Mouse (Mus musculus) heart, embryonic 11.5 days (tissue): Measurements from ENCODE around the gene AL732309.1. TPM values are rescaled to one million over a fixed set of nuclear protein-coding genes. Genes with fewer than 3 reads are reported as not detected.
A peak's percentile ranks its signal among the peaks of the same experiment; 100 is the strongest.

Experiments used
- ATAC-seq: fragments of 200-750 bp; cut with Nextera tagmentation; replicated peaks from 2 replicates; pipeline ENCODE4 v1.8.0; 2017; ENCODE audit warnings: moderate library complexity; ENCODE audit not compliant: insufficient number of reproducible peaks, low FRiP score, low TSS enrichment
- H3K27ac ChIP-seq: fragments of 300-500 bp; sonication (generic); 2 replicates; pipeline ENCODE4 v1.5.1; 2014; ENCODE audit warnings: mild to moderate bottlenecking, low read depth, low read length
- H3K27me3 ChIP-seq: fragments of 300-500 bp; sonication (generic); 2 replicates; pipeline ENCODE4 v1.6.1; 2014; ENCODE audit warnings: mild to moderate bottlenecking, low read length, mixed read lengths; ENCODE audit not compliant: control insufficient read depth, insufficient read depth
- H3K36me3 ChIP-seq: fragments of 300-500 bp; sonication (generic); 2 replicates; pipeline ENCODE4 v1.6.1; 2014; ENCODE audit warnings: mild to moderate bottlenecking, low read length, moderate library complexity, mixed read lengths; ENCODE audit not compliant: control insufficient read depth, insufficient read depth
- H3K4me1 ChIP-seq: fragments of 300-500 bp; sonication (generic); 2 replicates; pipeline ENCODE4 v1.6.1; 2014; ENCODE audit warnings: low read length; ENCODE audit not compliant: control insufficient read depth, insufficient read depth
- H3K4me2 ChIP-seq: fragments of 300-500 bp; sonication (generic); 2 replicates; pipeline ENCODE4 v1.6.1; 2014; ENCODE audit warnings: mild to moderate bottlenecking, moderate library complexity
- H3K4me3 ChIP-seq: fragments of 300-500 bp; sonication (generic); 2 replicates; pipeline ENCODE4 v1.5.1; 2014; ENCODE audit warnings: low read depth, low read length
- H3K9ac ChIP-seq: fragments of 300-500 bp; sonication (generic); 2 replicates; pipeline ENCODE4 v1.6.1; 2014; ENCODE audit warnings: mild to moderate bottlenecking, low read depth, low read length, moderate library complexity
- H3K9me3 ChIP-seq: fragments of 300-500 bp; sonication (generic); replicated peaks from 2 replicates; pipeline ENCODE4 v1.6.1; 2016; ENCODE audit warnings: low read length; ENCODE audit not compliant: control insufficient read depth
- WGBS: fragments of 180-500 bp; shearing (Covaris S2); extraction: QIAGEN DNeasy Blood & Tissue Kit; methylation state at CpG from one replicate; pipeline ENCODE4 v1.1.7; 2014; ENCODE audit not compliant: insufficient replicate concordance; 5-methylcytosine and 5-hydroxymethylcytosine counted together
- polyA plus RNA-seq: library from polyadenylated mRNA; unstranded; fragments of >200 nt; fragmentation: Nextera tagmentation; extraction: Ambion mirVana; gene quantifications from 2 replicates; pipeline ENCODE4 v1.2.1, GENCODE M21; 2014

Gene AL732309.1
- polyA plus RNA-seq: 2.5 and 2.9 TPM in 2 replicates

DNA sequence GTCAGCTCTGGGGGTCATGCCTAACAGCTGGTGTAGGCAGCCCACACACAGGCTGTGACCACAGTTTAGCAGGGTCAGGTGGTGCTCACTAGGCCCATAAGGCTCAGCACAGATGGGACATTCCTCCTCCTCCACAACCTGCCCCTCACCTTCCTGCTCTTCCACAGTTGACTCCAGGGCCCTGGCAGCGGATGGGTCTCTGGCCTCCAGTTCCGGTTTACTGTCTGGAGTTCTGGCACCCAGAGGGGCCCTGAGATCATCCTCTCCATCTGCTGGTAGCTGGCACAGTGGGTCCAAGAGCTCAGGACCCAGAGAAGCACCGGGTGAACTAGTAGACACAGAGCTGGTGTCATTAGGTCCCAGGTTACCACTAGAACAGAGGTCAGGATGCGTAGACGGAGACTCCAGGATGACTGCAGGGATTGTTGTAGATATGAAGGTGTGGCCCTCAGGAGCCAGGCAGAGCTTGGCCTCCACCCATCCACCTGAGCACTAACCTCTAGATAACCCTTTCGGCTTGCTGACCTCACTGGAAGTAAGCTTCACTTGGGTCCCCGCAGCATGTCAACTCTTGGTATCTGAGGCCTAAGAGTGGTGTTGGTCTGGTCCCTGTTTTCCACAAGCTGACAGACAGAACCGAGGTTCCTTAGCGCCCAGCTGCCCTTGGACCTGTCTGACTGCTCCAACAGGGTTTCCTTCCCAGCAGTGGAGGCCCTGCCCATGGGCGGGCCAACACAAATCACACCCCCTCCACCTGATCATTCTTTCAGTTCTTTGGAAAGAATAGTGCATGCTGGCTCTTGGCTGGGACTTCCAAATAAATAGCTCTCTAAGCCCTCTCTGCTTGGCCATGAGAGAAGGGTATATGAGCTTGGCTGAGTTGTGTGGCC is at the start of gene AL732309.1:
Gene AL732309.1, minus strand, starts transcription at position 681 of the 890 bp plus-strand sequence.
- Histone ChIP-seq H3K36me3 (peaks cover 9% of the 10 kb centered on the region), H3K4me2 (no peak within 1 kb of the TSS), H3K4me1 (peaks cover 9% of the 10 kb centered on the region), H3K9ac (no peak within 1 kb of the TSS), H3K27ac (no peak within 1 kb of the TSS), H3K27me3 (peaks cover 26% of the 10 kb centered on the region), H3K4me3 (no peak within 1 kb of the TSS), H3K9me3 (no peaks in the 10 kb centered on the region)
- ATAC-seq: no peak
- WGBS: 86% methylated on average over 10 of the region's 10 CpGs

DNA sequence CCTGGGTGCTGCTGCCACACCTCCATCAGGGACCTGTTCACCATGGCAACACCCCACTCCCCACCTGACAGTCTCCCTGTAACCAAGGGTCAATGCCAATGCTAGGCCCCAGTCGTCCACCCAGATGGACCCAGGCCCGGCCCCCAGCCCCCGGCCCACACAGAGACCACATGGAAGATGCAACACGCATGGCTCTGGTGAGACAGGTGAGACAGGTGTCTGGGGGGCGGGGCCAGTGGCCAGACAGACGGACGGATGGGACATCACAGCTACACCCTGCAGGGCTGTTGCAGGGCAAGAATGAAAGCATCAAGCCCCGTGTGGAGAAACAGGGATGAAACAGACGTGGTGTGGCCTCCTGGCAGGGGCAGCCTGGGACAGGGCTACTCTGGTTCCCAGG is 47.0 kb upstream of the AL732309.1 start:
- Histone ChIP-seq H3K4me1 (peaks cover 13% of the 10 kb centered on the region; the same call in 1 of the 2 replicates), H3K9ac (no peak overlapping the region), H3K4me3 (no peak overlapping the region), H3K9me3 (no peaks in the 10 kb centered on the region), H3K36me3 (no peaks in the 10 kb centered on the region), H3K4me2 (no peak overlapping the region), H3K27ac (no peak overlapping the region), H3K27me3 (peaks cover 95% of the 10 kb centered on the region)
- no peak for ATAC-seq
- 68% methylated on average over 9 of the region's 9 CpGs for WGBS

DNA sequence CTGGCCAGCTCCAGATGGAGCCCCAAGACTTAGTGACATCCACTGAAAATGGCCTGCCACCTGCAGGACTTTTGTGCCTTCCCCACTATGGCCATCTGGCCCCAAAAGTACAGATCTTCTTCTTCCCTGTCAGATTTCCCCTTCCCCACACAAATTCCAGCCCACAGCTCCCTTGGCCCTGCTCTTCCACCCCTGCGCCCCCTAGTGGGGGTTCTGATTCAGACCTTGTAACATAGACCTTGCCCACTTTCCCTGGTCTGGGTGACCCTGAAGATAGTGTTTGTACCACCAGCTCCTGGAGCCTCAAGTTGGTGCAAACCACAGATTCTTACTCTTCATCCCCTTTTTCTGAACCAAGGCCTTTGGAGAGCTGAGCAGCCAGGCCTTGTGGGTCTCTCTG is 46.2 kb upstream of the AL732309.1 start:
- Histone ChIP-seq H3K4me2 (no peak overlapping the region), H3K4me1 (peaks cover 13% of the 10 kb centered on the region; the same call in 1 of the 2 replicates), H3K27ac (no peak overlapping the region), H3K9ac (no peak overlapping the region), H3K36me3 (no peaks in the 10 kb centered on the region), H3K27me3 (peaks cover 97% of the 10 kb centered on the region), H3K4me3 (peak overlapping the region; percentile 31; the same call in 1 of the 2 replicates), H3K9me3 (no peaks in the 10 kb centered on the region)
- no peak for ATAC-seq
- WGBS: 0% methylated on average over 1 of the region's 1 CpGs

DNA sequence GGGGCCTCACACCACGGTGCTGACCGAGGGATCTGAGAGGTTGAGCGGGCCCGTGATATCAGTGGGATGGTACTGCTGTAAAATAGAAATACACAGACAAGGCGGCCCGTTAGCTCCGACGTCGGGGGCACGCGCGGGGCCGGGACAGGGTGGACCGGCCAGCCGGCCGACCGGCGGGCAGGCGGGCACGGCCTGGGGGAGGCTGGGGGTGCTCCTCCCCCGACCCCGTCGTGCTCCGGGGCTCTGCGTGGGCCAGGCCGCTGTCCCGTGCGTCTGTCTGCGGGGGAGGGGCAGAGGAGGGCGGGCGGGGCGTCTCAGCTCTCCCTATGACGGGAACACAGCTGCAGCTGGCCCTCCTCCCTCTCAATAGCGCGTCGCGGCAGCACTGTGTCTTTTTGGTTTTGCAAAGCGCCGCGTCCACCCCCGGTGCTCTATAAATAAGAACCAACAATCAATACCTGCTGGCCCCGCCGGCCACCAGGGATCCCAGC is 45.4 kb upstream of the AL732309.1 start:
- H3K9ac ChIP-seq: 0 out of 2 replicates have a peak overlapping the region, but pooled peaks have one; percentile 22
- H3K36me3 ChIP-seq: no peaks in the 10 kb centered on the region
- H3K4me1 ChIP-seq: peaks cover 13% of the 10 kb centered on the region; the same call in 1 of the 2 replicates
- 0 out of 2 replicates have a peak, but pooled peaks have one; percentile 8 for ATAC-seq
- peaks cover 94% of the 10 kb centered on the region for H3K27me3 ChIP-seq
- H3K27ac ChIP-seq: no peak overlapping the region
- H3K4me2 ChIP-seq: peak overlapping the region; percentile 58
- H3K9me3 ChIP-seq: no peaks in the 10 kb centered on the region
- peak overlapping the region; percentile 31 for H3K4me3 ChIP-seq
- WGBS: 6% methylated on average over 38 of the region's 43 CpGs

DNA sequence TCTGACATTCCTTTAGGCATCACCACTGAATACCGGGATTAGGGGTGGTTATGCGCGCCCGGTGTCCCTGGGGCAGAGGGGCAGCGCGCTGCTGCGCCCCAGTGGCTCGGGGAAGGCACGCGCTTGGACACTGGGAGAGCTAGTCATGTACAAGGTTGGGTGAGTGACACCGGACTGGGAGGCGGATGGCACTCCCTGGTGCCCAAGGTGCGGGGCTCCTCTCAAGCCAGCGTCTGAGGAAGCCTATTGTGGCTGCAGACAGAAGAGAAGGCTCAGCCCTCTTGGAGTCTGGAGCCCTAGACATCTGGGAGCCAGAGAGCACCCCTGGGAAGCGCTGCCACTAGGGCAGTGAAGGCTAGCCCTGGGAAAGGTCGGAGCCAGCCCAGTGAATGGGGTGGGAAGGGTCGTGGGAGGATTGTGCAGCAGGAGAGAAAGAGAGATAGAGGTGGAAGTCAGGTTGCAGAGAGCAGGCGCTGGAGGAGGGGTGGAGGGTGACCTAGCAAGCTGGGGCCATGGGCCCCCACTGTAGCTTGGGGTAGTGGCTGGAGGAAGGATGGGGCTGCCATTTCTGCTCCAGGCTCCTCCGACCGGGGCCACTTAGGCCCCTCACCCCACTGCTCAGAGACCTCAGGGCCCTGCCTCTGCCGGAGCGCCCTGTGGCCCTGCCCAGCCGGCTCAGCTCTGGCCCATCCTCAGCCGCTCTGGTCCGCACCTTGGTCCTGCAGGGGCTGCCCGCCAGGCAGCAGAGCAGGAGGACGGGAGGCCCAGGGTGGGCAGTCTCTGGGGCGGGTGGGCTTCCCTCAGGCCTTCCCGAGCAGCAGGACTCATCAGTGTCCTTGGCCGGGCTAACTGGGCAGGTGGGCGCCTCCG is 44.8 kb upstream of the AL732309.1 start:
- WGBS: 11% methylated on average over 31 of the region's 32 CpGs
- Histone ChIP-seq H3K9me3 (no peaks in the 10 kb centered on the region), H3K36me3 (no peaks in the 10 kb centered on the region), H3K4me1 (peaks cover 16% of the 10 kb centered on the region; the same call in 1 of the 2 replicates), H3K27me3 (peaks cover 88% of the 10 kb centered on the region), H3K4me2 (peak overlapping the region; percentile 58), H3K27ac (no peak overlapping the region), H3K4me3 (peak overlapping the region; percentile 31), H3K9ac (no peak overlapping the region)
- 0 out of 2 replicates have a peak, but pooled peaks have one; percentile 7 for ATAC-seq

DNA sequence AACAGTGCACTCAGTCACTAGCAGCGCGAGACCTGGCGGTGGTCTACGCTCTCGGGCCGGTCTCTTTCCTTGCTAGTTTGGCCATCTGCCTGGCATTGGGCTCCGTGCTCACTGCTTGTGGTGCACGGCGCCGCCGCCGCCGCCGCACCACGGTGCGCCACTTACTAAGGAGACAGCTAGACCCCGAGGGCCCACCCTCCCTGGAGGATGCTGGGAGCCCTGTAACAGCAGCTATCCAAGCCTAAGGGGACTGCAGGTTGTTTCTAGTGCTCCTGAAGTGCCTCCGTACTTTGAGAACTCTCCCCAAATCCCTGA is 44.1 kb upstream of the AL732309.1 start:
- H3K9ac ChIP-seq: no peak overlapping the region

DNA sequence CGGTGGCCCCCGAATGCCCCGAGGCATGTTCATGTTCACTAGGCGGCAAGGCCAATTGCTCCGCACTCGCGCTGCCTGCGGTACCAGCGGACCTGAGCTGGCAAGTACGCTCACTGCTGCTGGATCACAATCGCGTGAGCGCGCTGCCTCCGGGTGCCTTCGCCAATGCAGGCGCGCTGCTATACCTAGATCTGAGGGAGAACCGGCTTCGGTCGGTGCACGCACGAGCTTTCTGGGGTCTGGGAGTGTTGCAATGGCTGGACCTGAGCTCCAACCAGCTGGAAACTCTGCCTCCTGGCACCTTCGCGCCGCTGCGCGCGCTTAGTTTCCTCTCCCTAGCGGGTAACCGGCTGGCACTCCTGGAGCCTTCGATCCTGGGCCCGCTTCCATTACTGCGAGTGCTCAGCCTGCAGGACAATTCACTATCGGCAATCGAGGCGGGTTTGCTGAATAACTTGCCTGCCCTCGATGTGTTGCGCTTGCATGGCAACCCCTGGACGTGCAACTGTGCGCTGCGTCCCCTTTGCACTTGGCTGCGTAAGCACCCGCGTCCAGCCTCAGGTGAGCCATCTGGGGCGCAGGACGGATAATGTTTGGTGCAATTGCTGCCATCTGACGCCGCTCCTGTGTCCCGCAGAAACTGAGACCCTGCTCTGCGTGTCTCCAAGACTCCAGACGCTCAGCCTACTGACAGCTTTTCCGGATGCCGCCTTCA is 43.6 kb upstream of the AL732309.1 start:
- Histone ChIP-seq H3K9ac (no peak overlapping the region), H3K27me3 (peaks cover 76% of the 10 kb centered on the region), H3K4me3 (peak overlapping the region; percentile 16), H3K27ac (no peak overlapping the region), H3K36me3 (0 out of 2 replicates have a peak, but pooled peaks cover under 1% of the 10 kb centered on the region), H3K4me2 (peak overlapping the region; percentile 44), H3K9me3 (no peaks in the 10 kb centered on the region), H3K4me1 (peaks cover 16% of the 10 kb centered on the region; the same call in 1 of the 2 replicates)
- WGBS: 2% methylated on average over 54 of the region's 54 CpGs
- ATAC-seq: no peak

More for the DNA sequence above, 44.1 kb upstream of the AL732309.1 start:
- Histone ChIP-seq H3K4me1 (peaks cover 16% of the 10 kb centered on the region; the same call in 1 of the 2 replicates), H3K27ac (no peak overlapping the region), H3K27me3 (peaks cover 81% of the 10 kb centered on the region), H3K9me3 (no peaks in the 10 kb centered on the region), H3K36me3 (no peaks in the 10 kb centered on the region), H3K4me2 (peak overlapping the region; percentile 44), H3K4me3 (peak overlapping the region; percentile 16)
- no peak for ATAC-seq
- under 1% methylated on average over 18 of the region's 18 CpGs for WGBS
